Mouse (Mus musculus) erythroblast, embryonic 14.5 days (primary cell): Measurements from ENCODE around the gene Igf2bp3.

Source experiments
- GATA1 ChIP-seq: IDR thresholded peaks from 2 replicates; pipeline ENCODE4 v1.6.1; 2012; ENCODE audit warnings: low read length, inconsistent platforms, mixed read lengths
- TAL1 ChIP-seq: IDR thresholded peaks from 3 replicates; pipeline ENCODE4 v1.6.1; 2012; ENCODE audit warnings: low read length, inconsistent platforms, mixed read lengths

GRCm38 (mm10) chr6:49083008-49083407, 131.7 kb downstream of the Igf2bp3 start:
- TF ChIP-seq TAL1: no peak
- no peak for TF ChIP-seq GATA1
